Mouse (Mus musculus) liver, adult 2 months (tissue): ENCODE measurements around the gene Sh3bp4.

Experiments used
- CTCF ChIP-seq: fragments of 200-500 bp; IDR thresholded peaks from 2 replicates; pipeline ENCODE4 v1.5.1; 2011; ENCODE audit warnings: low read depth, low read length, control low read depth
- POLR2A ChIP-seq: fragments of 200-500 bp; IDR thresholded peaks from 2 replicates; pipeline ENCODE4 v1.6.1; 2011; ENCODE audit warnings: low read length, control low read depth; ENCODE audit not compliant: insufficient read depth; ENCODE audit errors: extremely low read depth

GRCm38 (mm10) chr1:89183261-89183831, 113.1 kb downstream of the Sh3bp4 start:
- TF ChIP-seq CTCF = no peak
- no peak for TF ChIP-seq POLR2A
